Mouse (Mus musculus): Measurements from ENCODE around the gene Vangl2.
A peak's percentile ranks its signal among the peaks of the same experiment; 100 is the strongest.

GRCm38 (mm10) chr1:172046938-172047337, 18.7 kb upstream of the Vangl2 start:
- TF ChIP-seq CTCF (IDR thresholded peaks at IDR 0.05; ENCODE audit: low read depth, low read length) (peak; percentile 88), POLR2A (IDR thresholded peaks at IDR 0.05; ENCODE audit: extremely low read depth, insufficient read depth, low read length) (no peak)

Data from liver, adult 2 months (tissue).